Mouse (Mus musculus): Measurements from ENCODE around the gene Polg2. TPM values are rescaled to one million over a fixed set of nuclear protein-coding genes. Genes with fewer than 3 reads are reported as not detected.
"Not testable (repeated sequence)": the region's sequence is repeated elsewhere in the genome, so short reads cannot be mapped to it uniquely, and the experiment has no call there.

Polg2 gene
- polyA plus RNA-seq, 1 experiment from 2014 or later = 9.3 TPM

DNA sequence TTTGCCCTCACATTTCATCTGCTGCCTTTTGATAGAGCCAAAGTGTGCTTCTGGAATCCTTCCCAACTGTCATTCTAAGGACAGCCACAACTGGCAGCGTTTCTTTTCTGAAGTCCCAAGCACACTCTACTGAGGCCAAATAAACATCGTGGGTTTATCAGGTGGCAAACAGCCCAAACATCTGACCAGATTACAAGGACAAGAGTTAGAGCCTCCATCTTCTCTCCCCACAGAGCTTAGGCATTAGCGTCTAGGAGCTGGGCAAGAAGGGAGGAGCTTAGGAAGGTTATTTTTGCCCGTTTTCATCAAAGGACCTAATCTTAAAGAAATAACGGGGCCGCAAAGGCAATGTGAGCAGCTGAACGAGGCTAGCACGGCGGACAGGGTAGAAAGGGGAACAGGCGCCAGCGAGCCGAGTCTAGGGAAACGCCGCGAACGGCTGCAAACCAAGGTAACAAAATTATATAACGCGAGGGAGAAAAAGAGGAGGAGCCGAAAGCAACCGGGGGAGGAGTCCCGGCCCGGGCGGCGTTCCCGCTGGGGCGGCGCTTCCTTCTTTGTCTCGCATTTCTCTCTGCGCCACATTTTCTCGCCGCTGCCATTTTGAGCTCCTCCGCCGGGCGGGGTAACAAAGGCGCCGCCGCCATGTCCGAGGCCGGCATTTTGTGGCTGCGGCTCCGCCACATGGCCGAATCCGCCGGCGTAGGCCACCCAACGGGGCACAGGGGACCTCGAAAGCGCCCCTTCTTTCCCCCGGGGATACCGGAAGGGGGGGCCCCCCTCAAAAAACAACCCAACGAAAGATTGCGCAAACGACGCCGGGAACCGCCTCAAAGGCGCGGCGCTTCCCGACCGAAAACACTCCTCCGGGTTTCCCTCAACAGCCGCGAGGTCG is 8.0 kb upstream of the Polg2 start:
- DNase-seq (ENCODE audit: low spot score) (peak; percentile 83), ATAC-seq (replicated peaks; ENCODE audit: low FRiP score) (peak; percentile 35)
- peak overlapping the region; percentile 94 for H3K4me3 ChIP-seq (ENCODE audit: low read depth, low read length)
- H3K4me1 ChIP-seq (replicated peaks; ENCODE audit: control insufficient read depth, insufficient read depth, low read length) = peaks cover 4% of the 10 kb centered on the region; the same call in 1 of the 2 replicates
- peak overlapping the region; percentile 99 for H3K27ac ChIP-seq (ENCODE audit: low read depth, low read length)
- peak overlapping the region; percentile 100 for H3K9ac ChIP-seq (ENCODE audit: low read depth, low read length)
- no peaks in the 10 kb centered on the region for H3K9me3 ChIP-seq (ENCODE audit: control insufficient read depth, low read length)
- WGBS = under 1% methylated on average over 65 of the region's 65 CpGs
- peaks cover 36% of the 10 kb centered on the region for H3K36me3 ChIP-seq (ENCODE audit: control insufficient read depth, insufficient read depth, low read length)
- H3K4me2 ChIP-seq = peak overlapping the region; percentile 94
- no peaks in the 10 kb centered on the region for H3K27me3 ChIP-seq (replicated peaks; ENCODE audit: control insufficient read depth, insufficient read depth, low read length)

DNA sequence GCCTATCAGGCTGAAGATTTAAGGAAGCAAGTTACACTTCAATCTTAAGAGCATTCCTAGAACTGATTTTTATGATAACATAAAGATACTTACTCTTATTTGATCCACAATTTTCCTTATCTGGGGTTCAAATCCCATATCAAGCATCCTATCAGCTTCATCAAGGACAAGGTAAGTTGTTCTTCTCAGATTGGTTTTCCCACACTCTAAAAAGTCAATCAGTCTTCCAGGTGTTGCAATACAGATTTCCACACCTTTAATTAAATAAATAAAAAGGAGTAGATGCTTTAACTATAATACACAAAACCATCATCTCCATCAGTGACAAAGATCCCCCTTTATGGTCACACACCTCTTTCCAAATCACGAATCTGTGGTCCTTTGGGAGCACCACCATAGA is 5.7 kb upstream of the Polg2 start:
- Histone ChIP-seq H3K27ac (ENCODE audit: low read depth, low read length) (no peak overlapping the region), H3K36me3 (ENCODE audit: control insufficient read depth, insufficient read depth, low read length) (peaks cover 44% of the 10 kb centered on the region), H3K9ac (ENCODE audit: low read depth, low read length) (no peak overlapping the region), H3K4me3 (ENCODE audit: low read depth, low read length) (no peak overlapping the region), H3K9me3 (ENCODE audit: control insufficient read depth, low read length) (no peaks in the 10 kb centered on the region), H3K4me1 (replicated peaks; ENCODE audit: control insufficient read depth, insufficient read depth, low read length) (peaks cover 2% of the 10 kb centered on the region; the same call in 1 of the 2 replicates), H3K4me2 (no peak overlapping the region), H3K27me3 (replicated peaks; ENCODE audit: control insufficient read depth, insufficient read depth, low read length) (no peaks in the 10 kb centered on the region)
- 91% methylated on average over 1 of the region's 1 CpGs for WGBS
- no peak for DNase-seq (ENCODE audit: low spot score)
- ATAC-seq (replicated peaks; ENCODE audit: low FRiP score) = no peak

DNA sequence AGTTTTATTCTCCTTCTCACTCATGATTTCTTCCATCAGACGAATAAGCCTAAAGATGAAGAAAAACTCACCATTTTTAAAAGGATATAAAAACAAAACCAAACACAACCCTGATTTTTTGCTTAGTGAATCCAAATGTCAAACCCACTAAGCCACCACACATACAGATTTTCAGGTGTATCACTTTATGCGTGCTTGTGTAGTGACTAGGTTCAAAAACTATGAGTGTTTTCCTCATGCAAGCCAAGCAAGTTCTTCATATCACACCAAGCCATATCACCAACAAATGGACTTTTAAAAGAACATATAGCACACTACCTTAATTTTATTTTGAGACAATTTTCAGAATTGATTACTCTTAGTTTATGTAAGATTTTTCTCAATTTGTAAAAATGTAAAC is 5.1 kb upstream of the Polg2 start:
- 82% methylated on average over 2 of the region's 2 CpGs for WGBS
- no peak overlapping the region for H3K4me2 ChIP-seq

DNA sequence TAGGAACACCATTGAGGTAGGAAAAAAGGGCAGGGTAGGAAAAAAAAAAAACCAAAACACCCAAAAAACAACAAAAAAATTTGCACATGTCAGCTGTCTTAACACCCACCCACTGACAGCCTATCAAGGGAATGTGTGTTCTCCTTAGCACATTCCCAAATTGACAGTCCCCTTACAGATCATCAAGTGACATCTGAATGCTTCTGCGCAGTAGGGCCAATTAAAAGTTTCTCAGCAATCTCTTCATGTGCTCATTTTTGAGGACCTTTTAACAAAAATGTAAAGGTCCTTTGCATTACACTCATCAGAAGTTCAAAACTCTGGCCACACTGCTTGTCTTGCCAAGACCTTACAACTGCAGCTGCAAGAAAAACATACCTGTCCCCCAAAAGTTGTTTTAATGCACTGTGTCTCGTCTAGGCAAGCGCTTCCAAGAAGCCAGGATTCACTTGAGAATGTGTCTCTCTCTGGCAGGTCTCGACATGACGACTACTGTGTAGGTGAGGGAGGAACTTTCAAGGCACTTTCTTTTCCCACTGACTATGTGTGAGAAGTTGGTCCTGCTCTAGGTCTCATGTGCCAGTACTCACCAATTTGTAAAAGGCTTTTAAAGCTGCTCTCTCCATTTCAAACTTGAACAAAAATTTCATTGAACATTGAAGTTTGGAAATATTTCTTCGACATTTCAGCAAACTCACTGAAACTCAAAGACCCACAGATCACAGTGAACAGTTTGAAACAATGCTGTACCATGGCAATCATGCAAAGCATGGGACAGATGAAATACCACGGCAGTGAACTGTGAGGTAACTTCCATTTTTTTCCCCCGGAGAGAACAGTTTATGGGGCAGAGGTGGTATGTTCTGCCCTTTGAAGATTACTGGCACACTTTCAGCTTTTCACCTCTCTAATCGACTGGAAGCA is 3.8 kb upstream of the Polg2 start:
- Histone ChIP-seq H3K27me3 (replicated peaks; ENCODE audit: control insufficient read depth, insufficient read depth, low read length) (no peaks in the 10 kb centered on the region), H3K9ac (ENCODE audit: low read depth, low read length) (no peak overlapping the region), H3K4me2 (no peak overlapping the region), H3K4me1 (replicated peaks; ENCODE audit: control insufficient read depth, insufficient read depth, low read length) (peaks cover 7% of the 10 kb centered on the region), H3K36me3 (ENCODE audit: control insufficient read depth, insufficient read depth, low read length) (peaks cover 47% of the 10 kb centered on the region), H3K27ac (ENCODE audit: low read depth, low read length) (peak overlapping the region; percentile 1; the same call in 1 of the 2 replicates), H3K9me3 (ENCODE audit: control insufficient read depth, low read length) (no peaks in the 10 kb centered on the region), H3K4me3 (ENCODE audit: low read depth, low read length) (no peak overlapping the region)
- WGBS = 82% methylated on average over 9 of the region's 9 CpGs
- DNase-seq (ENCODE audit: low spot score) = no peak
- no peak for ATAC-seq (replicated peaks; ENCODE audit: low FRiP score)

More for the DNA sequence above, 5.1 kb upstream of the Polg2 start:
- peaks cover 7% of the 10 kb centered on the region for H3K4me1 ChIP-seq (replicated peaks; ENCODE audit: control insufficient read depth, insufficient read depth, low read length)
- no peak overlapping the region for H3K4me3 ChIP-seq (ENCODE audit: low read depth, low read length)
- DNase-seq (ENCODE audit: low spot score) (no peak), ATAC-seq (replicated peaks; ENCODE audit: low FRiP score) (no peak)
- H3K27ac ChIP-seq (ENCODE audit: low read depth, low read length) = no peak overlapping the region
- no peaks in the 10 kb centered on the region for H3K27me3 ChIP-seq (replicated peaks; ENCODE audit: control insufficient read depth, insufficient read depth, low read length)
- no peaks in the 10 kb centered on the region for H3K9me3 ChIP-seq (ENCODE audit: control insufficient read depth, low read length)
- H3K9ac ChIP-seq (ENCODE audit: low read depth, low read length) = no peak overlapping the region
- peaks cover 47% of the 10 kb centered on the region for H3K36me3 ChIP-seq (ENCODE audit: control insufficient read depth, insufficient read depth, low read length)

DNA sequence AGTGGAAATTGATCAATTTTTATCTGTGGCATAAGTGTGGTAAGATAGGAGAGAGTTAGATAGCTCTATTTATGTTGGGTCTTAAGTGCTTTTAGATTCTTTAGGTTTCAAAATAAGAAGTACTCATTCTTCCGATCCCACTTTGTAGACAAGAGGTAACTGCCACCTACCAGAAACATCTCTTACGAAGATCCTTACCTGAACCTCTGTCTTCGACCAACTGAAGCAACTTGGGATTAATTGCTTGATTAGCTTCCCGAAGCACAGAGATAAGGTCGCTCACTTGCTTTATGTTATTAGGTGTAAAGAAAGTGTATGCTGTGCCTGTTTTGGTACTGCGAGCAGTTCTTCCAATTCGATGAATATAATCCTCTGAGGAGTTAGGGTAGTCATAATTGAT is 2.9 kb upstream of the Polg2 start:
- not testable (repeated sequence) for ATAC-seq (replicated peaks; ENCODE audit: low FRiP score); H3K27me3 ChIP-seq (replicated peaks; ENCODE audit: control insufficient read depth, insufficient read depth, low read length); H3K27ac ChIP-seq (ENCODE audit: low read depth, low read length); H3K9me3 ChIP-seq (ENCODE audit: control insufficient read depth, low read length); H3K9ac ChIP-seq (ENCODE audit: low read depth, low read length); H3K4me3 ChIP-seq (ENCODE audit: low read depth, low read length); DNase-seq (ENCODE audit: low spot score); H3K4me2 ChIP-seq
- peaks cover 13% of the 10 kb centered on the region for H3K4me1 ChIP-seq (replicated peaks; ENCODE audit: control insufficient read depth, insufficient read depth, low read length)
- H3K36me3 ChIP-seq (ENCODE audit: control insufficient read depth, insufficient read depth, low read length) = peaks cover 47% of the 10 kb centered on the region
- 88% methylated on average over 7 of the region's 7 CpGs for WGBS

DNA sequence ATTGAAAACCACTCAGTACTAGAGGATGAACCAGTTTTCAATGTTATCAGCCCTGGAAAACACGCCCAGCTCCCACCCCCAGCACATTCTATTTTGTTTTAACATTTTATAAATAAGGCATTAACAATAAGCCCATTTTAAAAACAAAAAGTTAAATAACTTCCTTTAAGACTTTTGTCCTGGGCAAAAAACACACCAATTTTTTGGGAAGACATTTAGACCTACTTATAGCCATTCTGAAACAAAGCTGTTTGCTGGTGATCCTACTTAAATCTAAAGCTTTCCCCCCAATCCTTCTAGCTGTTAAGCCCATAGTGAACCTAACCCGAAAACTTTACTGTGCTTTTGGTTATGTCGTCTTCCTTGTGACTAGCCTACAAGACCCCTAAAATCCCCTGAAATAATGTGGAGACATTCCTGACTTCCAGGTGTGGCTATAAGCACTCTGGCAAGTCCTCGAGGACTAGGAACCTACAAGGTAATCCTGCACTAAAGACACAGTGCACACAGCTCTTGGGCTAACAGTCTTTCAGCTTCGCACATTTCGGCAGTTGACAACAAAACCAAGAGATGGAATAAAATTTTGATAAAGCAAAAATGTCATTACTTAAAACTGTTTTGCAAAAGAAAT is 1.4 kb upstream of the Polg2 start:
- WGBS = 84% methylated on average over 6 of the region's 6 CpGs
- ATAC-seq (replicated peaks; ENCODE audit: low FRiP score) (no peak), DNase-seq (ENCODE audit: low spot score) (no peak)
- H3K27ac ChIP-seq (ENCODE audit: low read depth, low read length) = peak overlapping the region; percentile 1; the same call in 1 of the 2 replicates
- peaks cover 13% of the 10 kb centered on the region for H3K4me1 ChIP-seq (replicated peaks; ENCODE audit: control insufficient read depth, insufficient read depth, low read length)
- no peaks in the 10 kb centered on the region for H3K9me3 ChIP-seq (ENCODE audit: control insufficient read depth, low read length)
- peak overlapping the region; percentile 87; the same call in 1 of the 2 replicates for H3K4me3 ChIP-seq (ENCODE audit: low read depth, low read length)
- H3K36me3 ChIP-seq (ENCODE audit: control insufficient read depth, insufficient read depth, low read length) = peaks cover 43% of the 10 kb centered on the region
- H3K9ac ChIP-seq (ENCODE audit: low read depth, low read length) = no peak overlapping the region
- peak overlapping the region; percentile 78 for H3K4me2 ChIP-seq
- H3K27me3 ChIP-seq (replicated peaks; ENCODE audit: control insufficient read depth, insufficient read depth, low read length) = no peaks in the 10 kb centered on the region

DNA sequence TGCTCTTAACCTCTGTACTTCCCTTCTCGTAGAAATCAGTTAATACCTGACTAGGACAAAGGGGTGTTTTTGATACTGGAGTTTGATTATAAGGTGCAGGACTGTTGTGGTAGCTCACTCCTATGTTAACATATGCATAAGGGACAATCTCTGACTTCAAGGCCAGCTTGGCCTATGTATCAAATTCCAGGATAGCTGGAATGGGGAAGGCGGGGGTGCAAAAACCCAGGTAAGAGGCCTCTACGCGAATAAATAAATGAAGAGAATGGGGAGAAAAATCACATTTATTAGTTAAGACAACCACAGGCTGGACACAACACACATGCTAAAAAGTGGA is 720 bp upstream of the Polg2 start:
- Histone ChIP-seq H3K36me3 (ENCODE audit: control insufficient read depth, insufficient read depth, low read length) (peaks cover 43% of the 10 kb centered on the region), H3K27ac (ENCODE audit: low read depth, low read length) (peak overlapping the region; percentile 97), H3K9ac (ENCODE audit: low read depth, low read length) (no peak overlapping the region), H3K4me1 (replicated peaks; ENCODE audit: control insufficient read depth, insufficient read depth, low read length) (peaks cover 13% of the 10 kb centered on the region), H3K27me3 (replicated peaks; ENCODE audit: control insufficient read depth, insufficient read depth, low read length) (no peaks in the 10 kb centered on the region), H3K4me2 (peak overlapping the region; percentile 78), H3K4me3 (ENCODE audit: low read depth, low read length) (peak overlapping the region; percentile 87), H3K9me3 (ENCODE audit: control insufficient read depth, low read length) (no peaks in the 10 kb centered on the region)
- ATAC-seq (replicated peaks; ENCODE audit: low FRiP score) (no peak), DNase-seq (ENCODE audit: low spot score) (no peak)
- 69% methylated on average over 4 of the region's 4 CpGs for WGBS

All from liver, embryonic 11.5 days (tissue).